Mouse (Mus musculus) retina, postnatal 1 day (tissue): Measurements from ENCODE around the gene Nt5c3b.

Experiments
- DNase-seq: peaks from one replicate; pipeline ENCODE4 v3.0.0-alpha.2; 2012

The Nt5c3b gene

GRCm38 (mm10) chr11:100426820-100427219, 14.8 kb downstream of the Nt5c3b start:
- no peak for DNase-seq

GRCm38 (mm10) chr11:100425851-100426250, 15.8 kb downstream of the Nt5c3b start:
- DNase-seq: peak; percentile 83

- no peak for DNase-seq
Measured at GRCm38 (mm10) chr11:100423836-100424235, 17.8 kb downstream of the Nt5c3b start.

DNA sequence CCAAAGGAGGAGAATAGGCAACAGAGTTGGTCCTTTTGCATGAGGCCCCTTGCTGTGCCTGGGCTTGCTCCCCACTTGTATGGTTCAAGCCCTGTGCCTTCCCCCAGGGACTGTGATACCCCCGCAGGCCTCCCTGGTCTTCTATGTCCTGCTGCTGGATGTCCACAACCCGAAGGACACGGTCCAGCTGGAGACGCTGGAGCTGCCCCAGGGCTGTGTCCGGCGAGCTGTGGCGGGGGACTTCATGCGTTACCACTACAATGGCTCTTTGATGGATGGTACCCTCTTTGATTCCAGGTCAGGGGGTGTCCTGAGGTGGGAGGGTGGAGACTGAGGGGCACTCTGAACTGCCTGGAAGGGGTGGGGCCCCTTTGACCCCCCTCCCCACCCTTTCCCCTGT, 20.1 kb downstream of the Nt5c3b start:
- no peak for DNase-seq

DNA sequence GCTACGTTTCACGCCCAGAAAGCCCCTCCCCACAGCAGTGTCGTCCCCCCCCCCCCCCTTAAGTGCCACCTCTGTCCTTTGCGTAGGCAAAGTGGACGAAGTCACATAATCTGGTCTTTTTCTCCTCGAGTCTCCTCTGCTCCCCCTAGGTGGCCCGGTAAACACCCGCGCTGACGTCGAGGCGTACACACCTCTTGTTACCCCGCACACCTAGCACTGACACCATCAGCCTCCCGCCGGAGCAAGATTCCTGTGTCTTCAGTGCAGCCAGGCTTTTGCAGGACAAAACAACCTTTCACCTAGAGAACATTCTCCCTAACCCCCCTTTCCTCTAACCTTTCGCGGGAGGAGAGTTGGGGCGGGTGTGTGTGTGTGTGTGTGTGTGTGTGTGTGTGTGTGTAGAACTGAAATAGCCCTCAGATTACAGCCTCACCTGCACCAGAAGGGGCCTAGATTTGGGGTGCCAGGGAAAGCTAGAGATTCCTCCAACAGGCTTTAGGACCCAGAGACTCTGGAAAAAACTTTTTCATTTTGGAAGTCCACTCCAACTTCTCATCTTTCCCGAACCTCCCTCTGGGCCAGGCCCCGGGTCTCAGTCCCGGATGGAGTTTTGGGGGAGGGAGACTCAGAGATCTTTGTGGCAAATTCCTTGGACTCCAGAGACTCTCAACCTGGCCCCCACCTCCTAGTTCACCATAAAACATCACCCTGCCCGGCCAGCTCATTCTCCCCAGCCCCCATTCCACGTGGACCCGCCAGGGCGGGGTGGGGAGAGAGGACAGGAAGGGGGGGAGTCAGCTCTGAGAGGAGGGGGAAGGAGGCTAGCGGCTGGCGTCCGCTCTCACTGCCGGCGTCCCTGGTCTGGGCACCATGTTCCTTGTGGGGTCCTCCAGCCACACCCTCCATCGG, 26.4 kb downstream of the Nt5c3b start, which contains the start of gene Fkbp10:
TSS of gene Fkbp10 (plus strand) at position 784 of the 909 bp plus-strand sequence.
- peak; percentile 59 for DNase-seq

DNA sequence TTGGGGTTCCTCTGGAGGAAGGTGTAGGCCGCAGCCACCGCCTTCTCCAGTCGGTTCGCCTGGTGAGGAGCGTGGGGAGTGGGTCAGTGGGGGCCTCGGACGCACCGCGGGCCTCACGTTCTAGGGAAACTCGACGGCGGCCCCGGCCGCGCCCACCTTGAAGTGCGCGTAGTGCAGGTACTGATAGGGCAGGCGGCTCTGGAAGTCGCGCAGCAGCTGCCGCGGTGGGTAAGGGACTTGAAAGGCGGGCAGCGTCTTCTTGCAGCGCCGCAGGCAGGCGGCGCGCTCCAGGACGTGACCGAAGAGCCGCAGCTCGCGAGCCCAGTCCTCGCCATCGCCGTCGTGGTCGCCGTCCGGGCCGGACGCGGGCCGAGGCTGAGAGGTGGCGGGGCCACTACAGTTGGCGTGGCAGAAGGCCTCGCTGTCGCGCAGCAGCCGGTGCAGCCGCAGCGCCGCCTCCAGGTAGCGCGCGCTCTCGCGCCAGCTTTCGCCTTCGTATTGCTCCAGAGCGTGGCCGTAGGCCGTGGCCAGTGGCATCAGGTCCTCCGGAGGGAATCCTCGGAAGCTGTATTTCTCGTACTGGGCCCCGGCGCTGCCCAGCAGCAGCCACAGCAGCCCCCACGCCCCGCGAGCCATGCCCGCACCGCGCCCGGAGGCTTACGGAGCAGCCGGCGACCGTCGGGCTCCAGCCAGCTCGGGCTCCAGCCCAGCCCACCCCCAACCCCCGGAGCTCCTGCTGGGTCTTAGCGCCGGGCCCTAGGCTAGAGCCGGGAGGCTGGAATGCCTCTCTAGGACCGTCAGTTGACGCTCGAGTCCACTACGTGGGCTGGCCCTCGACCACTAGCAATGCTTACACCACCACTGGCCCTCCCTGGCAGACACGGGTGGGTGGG, 27.3 kb downstream of the Nt5c3b start, which contains the start of gene P3h4:
TSS of gene P3h4 (minus strand) at position 816 of the 893 bp plus-strand sequence.
- DNase-seq: peak; percentile 93

DNA sequence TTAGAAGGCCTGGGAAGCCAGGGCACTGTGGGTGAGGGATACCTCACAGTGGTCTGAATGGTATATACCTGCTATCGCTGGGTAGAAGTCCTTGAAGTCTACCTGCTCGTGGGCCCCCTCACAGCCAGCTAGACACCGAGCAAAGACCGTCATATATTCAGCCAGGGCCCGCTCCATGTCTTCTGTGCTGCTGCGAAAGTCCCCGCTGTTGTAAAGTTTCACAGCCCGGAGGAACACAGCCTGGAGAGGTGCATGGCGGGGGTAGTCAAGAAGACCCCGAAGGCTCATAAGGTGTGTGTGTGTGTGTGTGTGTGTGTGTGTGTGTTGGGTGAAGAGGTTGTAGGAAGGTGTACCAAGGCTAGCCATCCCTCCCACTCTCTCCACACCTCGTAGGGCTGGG, 28.1 kb downstream of the Nt5c3b start:
- DNase-seq: no peak

DNA sequence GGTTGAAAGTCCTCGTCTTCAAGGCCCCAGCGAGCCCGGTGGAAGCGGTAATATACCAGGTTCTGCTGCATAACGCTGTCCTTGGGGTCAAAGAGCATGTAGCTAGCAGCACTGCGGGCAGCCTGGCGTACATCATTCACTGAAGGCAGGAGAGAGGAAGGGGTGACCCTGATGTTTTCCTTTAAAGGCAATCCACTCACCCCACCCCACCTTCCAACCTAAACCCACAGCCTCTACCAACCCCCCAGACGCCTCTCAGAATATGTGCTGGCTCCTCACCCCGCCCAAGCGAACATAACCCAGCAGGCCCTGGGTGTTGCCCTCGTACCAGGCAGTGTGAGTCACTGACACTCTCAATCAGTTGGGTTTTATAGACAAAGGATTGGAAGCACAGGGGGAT, 29.9 kb downstream of the Nt5c3b start:
- DNase-seq: no peak

DNA sequence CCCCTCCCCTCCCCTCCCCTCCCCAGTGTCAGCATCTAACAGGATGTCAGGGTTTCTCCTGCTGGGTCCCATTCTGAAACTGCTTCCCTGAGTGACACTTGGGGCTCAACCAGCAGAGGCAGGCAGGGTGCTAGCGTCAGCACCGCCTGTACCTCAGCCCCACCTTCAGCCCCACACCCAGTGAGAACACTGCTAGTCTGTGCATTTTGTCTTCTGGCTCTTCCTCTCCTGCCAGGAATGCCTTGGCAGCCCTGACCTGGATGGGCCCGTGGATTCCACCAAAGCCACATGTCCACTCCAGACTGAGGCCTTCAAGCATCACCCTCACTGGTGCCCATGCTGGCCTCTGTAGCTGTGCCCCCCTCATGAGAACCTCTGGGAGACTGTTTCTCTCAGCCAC, 31.9 kb downstream of the Nt5c3b start:
- no peak for DNase-seq

DNA sequence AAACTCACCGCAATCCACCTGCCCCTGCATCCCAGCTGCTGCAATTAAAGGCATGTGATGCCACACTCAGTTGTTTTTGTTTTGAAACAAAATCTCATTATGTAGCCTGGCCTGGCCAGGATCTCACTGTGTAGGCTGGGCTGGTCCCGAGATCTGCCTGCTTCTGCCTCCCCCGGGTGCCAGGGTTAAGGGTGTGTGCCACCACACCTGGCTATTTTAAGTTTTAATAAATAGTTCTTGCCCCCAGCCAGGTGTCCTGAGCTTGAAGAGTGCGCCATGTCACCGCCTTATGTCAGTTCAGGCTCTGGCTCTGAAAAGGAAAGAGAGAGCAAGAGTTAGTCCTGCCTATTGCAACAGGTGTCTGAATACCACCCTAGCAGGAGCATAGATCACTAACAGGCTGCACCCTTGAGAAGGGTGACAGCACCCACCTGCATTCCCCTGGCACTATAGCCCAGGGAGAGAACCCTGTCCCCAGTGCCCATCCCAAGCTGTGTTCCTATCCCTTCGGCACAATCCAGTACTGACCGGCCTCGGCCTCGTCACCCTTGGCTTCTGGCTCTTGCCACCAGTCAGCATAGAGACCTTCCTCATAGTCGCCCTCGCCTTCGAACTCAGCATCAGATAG, 32.7 kb downstream of the Nt5c3b start:
- no peak for DNase-seq

- DNase-seq: peak; percentile 76
Measured at GRCm38 (mm10) chr11:100408076-100408834, 33.4 kb downstream of the Nt5c3b start.

- DNase-seq: no peak
Measured at GRCm38 (mm10) chr11:100406995-100407705, 34.5 kb downstream of the Nt5c3b start.

DNA sequence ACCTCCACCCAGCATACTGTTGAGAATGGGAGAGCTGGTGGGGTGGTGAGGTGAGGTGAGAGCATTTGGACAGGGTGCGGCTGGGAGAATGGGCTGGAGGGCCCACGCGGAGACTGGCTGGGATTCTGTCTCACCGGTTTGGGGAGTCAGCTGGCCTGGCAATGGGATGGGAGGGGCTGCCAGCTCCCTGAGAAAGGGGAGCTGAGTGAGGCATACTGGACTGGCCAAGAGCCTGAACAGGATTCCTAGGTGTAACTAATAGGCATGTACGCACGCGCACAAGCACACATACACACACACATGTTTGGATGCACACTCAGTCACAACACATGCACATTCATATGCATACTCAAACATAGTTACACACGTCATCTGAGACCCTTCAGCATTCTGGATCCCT, 35.3 kb downstream of the Nt5c3b start:
- DNase-seq: no peak

GRCm38 (mm10) chr11:100404456-100405074, 37.0 kb downstream of the Nt5c3b start:
- DNase-seq: no peak

GRCm38 (mm10) chr11:100403445-100404134, 38.0 kb downstream of the Nt5c3b start:
- peak; percentile 57 for DNase-seq

DNA sequence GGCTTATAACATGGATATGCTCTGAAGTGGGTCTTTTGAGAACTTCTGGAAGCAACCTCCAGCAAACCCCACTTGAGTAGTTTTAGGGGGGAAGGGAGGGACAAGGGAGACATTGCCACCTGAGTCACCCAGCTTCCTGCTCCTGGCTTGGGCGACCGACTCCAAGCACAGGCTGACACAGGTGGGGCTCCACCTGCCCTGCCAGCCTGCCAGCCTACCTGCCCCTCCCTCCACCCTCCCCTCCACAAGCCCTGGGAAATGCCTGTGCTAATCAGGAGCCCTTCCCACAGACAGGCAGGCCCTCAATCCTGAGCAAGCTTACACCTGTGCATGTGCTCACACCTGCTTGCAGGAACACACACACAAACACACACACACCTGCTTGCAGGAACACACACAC, 38.9 kb downstream of the Nt5c3b start:
- DNase-seq: no peak

DNA sequence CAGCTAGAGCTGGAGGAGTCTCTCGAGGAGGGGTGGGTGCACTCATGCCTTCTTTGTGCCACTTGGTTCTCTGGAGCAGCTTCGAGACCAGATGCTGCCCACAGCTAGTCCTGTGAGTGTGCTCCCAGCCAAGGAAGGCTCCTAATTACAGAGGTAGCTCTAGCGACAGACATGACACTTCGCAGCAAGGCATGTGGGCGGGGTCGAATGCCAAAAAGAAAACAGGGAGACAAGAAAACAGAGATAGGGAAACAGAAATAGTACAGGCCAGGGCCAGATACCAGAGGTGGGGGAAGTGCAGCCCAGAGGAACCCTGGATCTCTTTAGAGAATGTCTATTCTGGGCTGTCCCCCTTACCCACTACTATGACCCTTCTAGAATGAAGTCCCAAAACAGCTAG, 39.4 kb downstream of the Nt5c3b start:
- no peak for DNase-seq

- no peak for DNase-seq
Measured at GRCm38 (mm10) chr11:100400842-100401241, 40.8 kb downstream of the Nt5c3b start.

DNA sequence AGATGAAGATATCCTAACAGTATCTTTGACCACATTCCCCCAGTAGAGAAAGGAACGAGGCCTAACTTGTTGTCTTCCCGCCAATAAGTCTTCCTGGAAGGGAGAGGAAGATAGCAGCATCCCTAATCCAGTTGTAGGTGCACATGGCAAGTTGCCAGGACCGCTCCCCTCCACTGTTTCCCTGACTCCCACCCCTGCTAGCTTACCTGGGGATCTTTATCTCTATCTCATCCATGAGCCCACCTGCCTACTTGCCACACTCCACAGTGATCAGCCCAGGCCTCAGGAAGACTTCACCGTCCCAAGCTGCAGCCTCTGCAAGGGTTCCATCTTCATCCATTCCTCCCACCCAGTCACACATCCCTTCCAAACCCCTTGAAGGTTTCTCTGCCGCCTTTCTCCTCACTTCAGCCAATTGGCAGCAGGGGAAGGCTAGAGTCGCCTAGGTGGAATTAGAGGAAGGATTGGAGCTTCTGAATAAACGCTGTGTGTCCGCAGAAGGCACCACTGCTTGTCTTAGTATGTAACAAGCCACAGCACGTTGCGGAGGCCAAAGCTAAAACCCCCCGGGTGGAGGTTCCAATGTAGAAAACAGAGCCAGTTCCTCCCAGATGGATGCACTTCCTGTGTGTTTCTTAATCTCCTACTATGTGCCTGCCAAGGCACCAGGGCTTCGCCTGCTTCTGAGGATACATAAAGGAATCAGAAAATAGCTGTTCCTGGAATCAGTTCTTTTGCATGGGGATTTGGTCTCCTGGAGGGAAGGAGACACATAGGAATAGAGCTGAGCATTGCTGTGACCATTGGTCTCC, 41.7 kb downstream of the Nt5c3b start:
- DNase-seq: no peak

- DNase-seq: no peak
Measured at GRCm38 (mm10) chr11:100399320-100399719, 42.3 kb downstream of the Nt5c3b start.
